Mouse (Mus musculus) erythroid progenitor cell, adult 5-6 weeks (primary cell): ENCODE measurements around the gene Epb41l1. TPM values are rescaled to one million over a fixed set of nuclear protein-coding genes. Genes with fewer than 3 reads are reported as not detected.

ENCODE experiments used
- ATAC-seq: replicated peaks from 2 replicates; pipeline ENCODE4 v1.8.0; 2016; ENCODE audit warnings: moderate number of reproducible peaks, mild to moderate bottlenecking, moderate TSS enrichment, inconsistent platforms; ENCODE audit not compliant: poor library complexity, low FRiP score, severe bottlenecking
- total RNA-seq, 2 experiments: library from RNA; stranded (forward) in 1 of 2; stranded (reverse) in 1 of 2; fragments of 150-400 nt in 1 of 2; fragments of 186-747, 209-891 nt in 1 of 2; gene quantifications; 2 replicates each; pipeline versions ENCODE4 v1.2.3 to v1.2.4; 2015 to 2017; ENCODE audit warnings: low replicate concordance in 2 of 2

Epb41l1 gene
- total RNA-seq, 2 experiments from 2014 or later, result 0.84 to 1.4 TPM

DNA sequence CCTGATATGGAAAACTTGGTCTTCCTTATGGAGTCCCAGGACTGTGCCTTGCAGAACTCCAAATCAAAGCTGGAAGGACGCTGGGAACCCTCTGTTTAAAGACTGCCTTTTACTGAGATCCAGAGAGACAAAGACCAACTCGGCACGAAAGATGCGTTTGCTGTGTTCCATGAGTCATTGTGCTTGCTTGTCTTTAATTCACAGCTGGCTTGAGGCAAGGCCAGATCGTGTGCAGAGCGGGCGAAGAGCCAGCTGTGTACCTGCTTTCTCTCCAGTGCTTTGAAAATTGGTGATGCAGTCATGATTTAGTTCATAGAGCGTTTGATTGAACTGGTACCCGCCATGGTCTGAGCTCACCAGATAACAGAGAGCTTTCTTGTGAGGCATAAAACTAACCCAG lies 94.4 kb downstream of the Epb41l1 start:
- no peak for ATAC-seq

GRCm38 (mm10) chr2:156515565-156516185 lies 95.0 kb downstream of the Epb41l1 start:
- ATAC-seq, result peak; percentile 73

DNA sequence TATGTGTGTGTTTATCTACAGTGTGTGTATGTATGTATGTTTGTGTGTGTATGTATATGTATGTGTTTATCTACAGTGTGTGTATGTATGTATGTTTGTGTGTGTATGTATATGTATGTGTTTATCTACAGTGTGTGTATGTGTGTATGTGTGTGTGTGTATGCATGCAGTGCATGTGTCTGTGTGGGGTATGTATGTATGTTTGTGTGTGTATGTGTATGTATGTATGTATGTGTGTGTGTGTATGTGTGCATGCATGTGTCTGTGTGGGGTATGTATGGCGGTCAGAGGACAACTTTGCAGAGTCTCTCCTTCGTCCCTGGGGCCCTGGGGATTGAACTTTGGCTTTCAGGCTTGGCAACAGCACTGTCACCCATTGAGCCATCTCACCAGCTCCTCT lies 96.0 kb downstream of the Epb41l1 start:
- peak; percentile 57; the same call in 1 of the 2 replicates for ATAC-seq

- ATAC-seq, result no peak
Observed at GRCm38 (mm10) chr2:156518306-156518705, 97.6 kb downstream of the Epb41l1 start.

DNA sequence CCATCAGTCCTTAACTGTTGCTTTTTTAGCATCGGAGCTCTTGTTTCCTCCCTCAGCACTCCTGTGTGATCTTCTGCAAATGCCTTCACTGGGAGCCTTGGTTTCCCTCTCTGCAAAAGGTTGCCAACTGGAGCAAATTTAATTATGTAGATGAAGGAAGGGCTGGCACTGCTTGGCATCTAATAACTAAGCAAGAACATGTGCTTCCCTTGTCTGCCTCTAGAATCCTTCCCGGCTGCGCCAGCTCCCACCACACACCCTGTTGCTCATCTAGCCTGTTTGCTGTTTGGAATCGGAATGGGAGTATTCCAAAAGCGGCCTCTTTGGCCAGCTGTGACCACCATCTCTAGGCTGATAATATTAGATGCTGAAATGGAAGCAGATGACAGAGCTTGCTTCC lies 98.9 kb downstream of the Epb41l1 start:
- ATAC-seq, result no peak

- ATAC-seq, result no peak
Observed at GRCm38 (mm10) chr2:156522994-156523393, 102.3 kb downstream of the Epb41l1 start.

GRCm38 (mm10) chr2:156524078-156524477 lies 103.4 kb downstream of the Epb41l1 start:
- ATAC-seq, result no peak

DNA sequence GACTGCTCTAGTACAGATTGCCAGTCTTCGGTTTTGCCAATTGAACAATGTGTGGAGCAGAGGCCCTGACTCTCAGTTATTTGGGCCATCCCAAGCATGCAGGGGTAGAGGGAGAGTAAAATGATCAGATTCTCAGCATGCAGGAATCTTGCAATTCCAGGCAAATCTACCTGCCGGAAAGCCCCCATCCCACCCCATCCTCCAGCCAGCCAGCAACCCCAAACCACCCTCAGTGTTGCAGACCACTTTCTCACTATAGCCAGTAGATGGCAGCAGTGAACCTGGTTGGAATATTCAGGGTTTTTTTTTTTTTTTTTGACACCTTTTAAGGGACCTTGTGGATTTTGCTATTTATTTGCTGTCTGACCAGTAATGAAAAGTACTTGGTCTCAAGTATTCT lies 109.0 kb downstream of the Epb41l1 start:
- 0 out of 2 replicates have a peak, but pooled peaks have one; percentile 44 for ATAC-seq

GRCm38 (mm10) chr2:156533160-156533559 lies 112.5 kb downstream of the Epb41l1 start:
- no peak for ATAC-seq

GRCm38 (mm10) chr2:156538817-156539555 lies 118.3 kb downstream of the Epb41l1 start:
- no peak for ATAC-seq

DNA sequence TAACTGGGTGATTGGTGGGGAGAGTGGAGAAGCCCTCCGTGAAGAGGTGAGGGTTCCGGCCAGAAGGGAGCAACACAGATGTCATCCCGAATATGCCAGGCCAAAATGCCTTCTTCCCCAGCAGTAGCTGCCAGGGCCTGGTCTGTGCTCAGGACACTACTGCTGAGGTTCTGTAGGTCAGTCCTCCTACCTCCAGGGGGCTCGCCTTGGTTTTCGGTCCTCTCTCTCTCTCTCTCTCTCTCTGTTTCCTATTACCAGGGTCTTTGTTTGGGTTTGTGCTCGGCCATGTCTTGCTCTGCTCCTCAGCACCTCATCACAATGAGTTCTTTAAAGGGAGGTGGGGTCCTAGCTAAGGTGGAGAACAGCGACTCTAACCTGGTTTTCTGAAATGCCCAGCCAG lies 120.3 kb downstream of the Epb41l1 start:
- 0 out of 2 replicates have a peak, but pooled peaks have one; percentile 26 for ATAC-seq

DNA sequence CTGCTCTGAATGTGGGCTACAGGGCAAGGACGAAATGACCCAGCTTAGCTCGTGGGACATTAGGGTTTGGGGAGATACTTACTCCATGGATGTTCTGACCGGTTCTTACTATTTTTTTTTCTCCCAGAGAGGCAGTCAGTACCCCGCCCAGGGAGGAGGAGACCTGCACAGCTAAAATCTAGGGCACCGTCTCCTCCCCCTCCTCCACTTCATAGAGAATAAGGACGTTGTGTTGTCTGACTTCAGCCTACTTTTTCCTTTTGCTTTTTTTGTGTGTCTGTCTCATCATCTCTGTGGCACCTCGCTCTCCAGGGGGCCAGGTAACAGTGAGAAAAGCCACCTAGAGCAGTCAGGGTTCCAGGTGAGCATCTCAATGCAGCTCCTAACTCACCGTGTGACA lies 121.7 kb downstream of the Epb41l1 start:
- no peak for ATAC-seq

GRCm38 (mm10) chr2:156543804-156544203 lies 123.1 kb downstream of the Epb41l1 start:
- ATAC-seq, result no peak

- peak; percentile 77 for ATAC-seq
Observed at GRCm38 (mm10) chr2:156547123-156547891, 126.6 kb downstream of the Epb41l1 start, which contains the start of gene Aar2. TSS of gene Aar2 (plus strand) at chr2:156547584.

DNA sequence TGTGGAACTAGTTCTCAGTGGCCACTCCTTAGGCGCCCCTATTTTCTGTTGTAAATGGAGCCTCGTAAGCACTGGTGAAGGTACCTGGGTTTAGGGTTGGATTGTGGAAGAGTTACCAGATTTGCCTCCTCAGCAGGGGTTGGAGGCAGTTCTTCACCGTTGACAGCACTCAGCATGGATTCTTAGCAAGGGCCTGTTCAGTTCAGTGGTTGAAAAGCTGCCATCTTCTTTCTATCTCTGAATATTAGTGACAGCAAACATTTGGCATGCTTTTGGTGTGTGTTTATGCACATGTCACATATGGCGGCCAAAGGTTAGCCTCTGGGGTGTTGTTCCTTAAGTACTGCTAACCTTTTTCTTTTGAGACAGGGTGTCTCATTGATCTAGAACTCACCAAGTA lies 131.7 kb downstream of the Epb41l1 start:
- no peak for ATAC-seq

- ATAC-seq, result no peak
Observed at GRCm38 (mm10) chr2:156561808-156562207, 141.1 kb downstream of the Epb41l1 start.

GRCm38 (mm10) chr2:156563557-156563956 lies 142.8 kb downstream of the Epb41l1 start:
- ATAC-seq, result no peak

DNA sequence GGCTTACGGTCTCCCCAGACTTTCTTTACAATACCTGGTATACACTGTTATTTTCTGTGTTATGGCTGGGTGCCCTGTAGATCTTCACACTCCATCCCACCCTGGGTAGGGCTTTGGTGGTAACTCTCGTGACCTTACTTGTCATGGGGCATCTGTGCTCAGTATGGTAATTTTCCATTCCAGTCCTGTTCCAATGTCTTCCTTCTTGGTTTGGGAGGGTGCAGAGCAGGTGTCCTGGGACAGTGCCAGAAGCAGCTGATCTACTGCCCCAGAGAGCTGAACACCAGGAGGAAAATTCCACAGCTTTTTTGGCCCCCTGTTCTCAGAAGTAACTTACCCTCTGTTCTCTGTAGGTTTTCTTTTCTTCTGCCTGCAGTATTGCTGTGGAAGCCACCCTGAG lies 145.8 kb downstream of the Epb41l1 start:
- ATAC-seq, result no peak

- no peak for ATAC-seq
Observed at GRCm38 (mm10) chr2:156568647-156569046, 147.9 kb downstream of the Epb41l1 start.

- ATAC-seq, result no peak
Observed at GRCm38 (mm10) chr2:156569261-156569660, 148.6 kb downstream of the Epb41l1 start.

DNA sequence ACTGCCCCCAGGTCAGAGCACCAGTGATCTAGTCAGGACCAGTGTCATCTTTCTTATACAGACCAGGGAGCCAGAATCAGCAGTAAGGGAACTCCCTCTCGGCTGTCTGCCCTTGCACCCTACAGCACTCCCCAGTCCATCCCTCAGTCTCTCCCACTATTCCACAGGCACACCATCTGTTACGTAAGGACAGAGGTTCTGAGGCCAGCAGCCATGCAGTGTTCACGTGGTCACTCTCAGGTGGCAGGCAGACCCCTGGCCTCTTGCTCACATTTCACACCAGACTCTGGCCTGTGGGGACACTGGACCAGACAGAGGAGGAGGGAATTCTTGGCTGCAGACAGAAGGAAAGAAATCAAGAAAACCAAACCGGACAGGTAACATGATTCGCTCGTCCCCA lies 150.8 kb downstream of the Epb41l1 start:
- ATAC-seq, result no peak
